Mouse (Mus musculus): ENCODE results near the gene Trpv6. TPM values are rescaled to one million over a fixed set of nuclear protein-coding genes. Genes with fewer than 3 reads are reported as not detected.

The Trpv6 gene
- polyA plus RNA-seq (2015; fragmentation: Nextera tagmentation; extraction: Ambion mirVana), result 0.65 and 0.81 TPM in 2 replicates

GRCm38 (mm10) chr6:41636178-41636577 lies at the start of gene Trpv6:
Gene Trpv6 (minus strand): TSS chr6:41636405.
- ATAC-seq (ENCODE audit: low read depth), result no peak
- WGBS, result 26% methylated on average over 5 of the region's 5 CpGs
- H3K4me3 ChIP-seq, result no peak within 1 kb of the TSS

GRCm38 (mm10) chr6:41685596-41685995 lies 49.4 kb upstream of the Trpv6 start:
- 73% methylated on average over 3 of the region's 3 CpGs for WGBS
- Histone ChIP-seq H3K36me3 (no peaks in the 10 kb centered on the region), H3K9me3 (no peaks in the 10 kb centered on the region), H3K4me3 (no peak overlapping the region), H3K4me1 (replicated peaks) (no peaks in the 10 kb centered on the region), H3K27ac (replicated peaks) (no peak overlapping the region), H3K27me3 (no peaks in the 10 kb centered on the region), H3K4me2 (no peak overlapping the region), H3K9ac (no peak overlapping the region)
- ATAC-seq (ENCODE audit: low read depth), result no peak

More at GRCm38 (mm10) chr6:41636178-41636577, at the start of gene Trpv6:
- Histone ChIP-seq H3K27me3 (no peaks in the 10 kb centered on the region), H3K36me3 (no peaks in the 10 kb centered on the region), H3K9ac (no peak within 1 kb of the TSS), H3K4me2 (no peak within 1 kb of the TSS), H3K9me3 (no peaks in the 10 kb centered on the region), H3K4me1 (replicated peaks) (no peaks in the 10 kb centered on the region), H3K27ac (replicated peaks) (no peak within 1 kb of the TSS)

GRCm38 (mm10) chr6:41684911-41685310 lies 48.7 kb upstream of the Trpv6 start:
- no peaks in the 10 kb centered on the region for H3K9me3 ChIP-seq
- H3K9ac ChIP-seq, result no peak overlapping the region
- 93% methylated on average over 5 of the region's 5 CpGs for WGBS
- H3K36me3 ChIP-seq, result no peaks in the 10 kb centered on the region
- H3K4me2 ChIP-seq, result no peak overlapping the region
- no peaks in the 10 kb centered on the region for H3K4me1 ChIP-seq (replicated peaks)
- H3K4me3 ChIP-seq, result no peak overlapping the region
- no peaks in the 10 kb centered on the region for H3K27me3 ChIP-seq
- ATAC-seq (ENCODE audit: low read depth), result no peak
- no peak overlapping the region for H3K27ac ChIP-seq (replicated peaks)

GRCm38 (mm10) chr6:41684131-41684530 lies 47.9 kb upstream of the Trpv6 start, which contains the start of gene Llcfc1:
Gene Llcfc1 (plus strand): TSS chr6:41684431.
- H3K9me3 ChIP-seq, result no peaks in the 10 kb centered on the region
- no peaks in the 10 kb centered on the region for H3K4me1 ChIP-seq (replicated peaks)
- no peak within 1 kb of the TSS for H3K4me3 ChIP-seq
- no peak within 1 kb of the TSS for H3K27ac ChIP-seq (replicated peaks)
- no peak within 1 kb of the TSS for H3K4me2 ChIP-seq
- no peak within 1 kb of the TSS for H3K9ac ChIP-seq
- no peaks in the 10 kb centered on the region for H3K36me3 ChIP-seq
- no peak for ATAC-seq (ENCODE audit: low read depth)
- H3K27me3 ChIP-seq, result no peaks in the 10 kb centered on the region
- 84% methylated on average over 2 of the region's 2 CpGs for WGBS

- Histone ChIP-seq H3K27ac (replicated peaks) (no peak overlapping the region), H3K36me3 (no peaks in the 10 kb centered on the region), H3K4me1 (replicated peaks) (no peaks in the 10 kb centered on the region), H3K9me3 (no peaks in the 10 kb centered on the region), H3K27me3 (no peaks in the 10 kb centered on the region), H3K9ac (no peak overlapping the region), H3K4me3 (no peak overlapping the region), H3K4me2 (no peak overlapping the region)
- ATAC-seq (ENCODE audit: low read depth), result no peak
- WGBS, result 74% methylated on average over 5 of the region's 5 CpGs
Observed at GRCm38 (mm10) chr6:41681656-41682055, 45.5 kb upstream of the Trpv6 start.

GRCm38 (mm10) chr6:41680669-41681068 lies 44.5 kb upstream of the Trpv6 start, which contains the start of gene Trpv5:
Gene Trpv5 (minus strand): TSS chr6:41680769.
- H3K27me3 ChIP-seq, result no peaks in the 10 kb centered on the region
- H3K36me3 ChIP-seq, result no peaks in the 10 kb centered on the region
- 69% methylated on average over 1 of the region's 1 CpGs for WGBS
- no peak within 1 kb of the TSS for H3K4me3 ChIP-seq
- no peaks in the 10 kb centered on the region for H3K9me3 ChIP-seq
- no peak within 1 kb of the TSS for H3K27ac ChIP-seq (replicated peaks)
- H3K4me2 ChIP-seq, result no peak within 1 kb of the TSS
- no peaks in the 10 kb centered on the region for H3K4me1 ChIP-seq (replicated peaks)
- ATAC-seq (ENCODE audit: low read depth), result no peak
- no peak within 1 kb of the TSS for H3K9ac ChIP-seq

DNA sequence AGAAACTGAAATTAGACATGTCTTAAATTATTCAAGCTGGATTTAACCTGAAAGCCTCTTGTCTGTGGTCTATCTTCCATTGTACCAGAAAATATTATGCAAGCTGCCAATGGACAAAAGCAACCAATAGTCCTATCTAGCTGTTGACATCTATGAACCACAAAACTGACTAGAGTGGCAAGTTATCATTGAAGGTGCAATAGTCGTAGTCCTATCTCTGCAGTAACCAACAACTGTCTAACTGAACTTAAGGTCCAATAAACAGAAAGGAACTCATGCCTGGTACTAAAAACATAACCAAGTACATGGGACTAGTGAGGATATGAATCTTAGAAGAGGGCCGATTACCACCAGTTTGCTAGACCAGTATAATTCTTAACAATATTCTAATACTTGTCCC lies 40.3 kb upstream of the Trpv6 start:
- H3K27ac ChIP-seq (replicated peaks), result no peak overlapping the region
- H3K27me3 ChIP-seq, result no peaks in the 10 kb centered on the region
- H3K4me1 ChIP-seq (replicated peaks), result no peaks in the 10 kb centered on the region
- 90% methylated on average over 2 of the region's 2 CpGs for WGBS
- H3K9me3 ChIP-seq, result no peaks in the 10 kb centered on the region
- no peak for ATAC-seq (ENCODE audit: low read depth)
- no peaks in the 10 kb centered on the region for H3K36me3 ChIP-seq
- no peak overlapping the region for H3K9ac ChIP-seq
- H3K4me3 ChIP-seq, result no peak overlapping the region
- no peak overlapping the region for H3K4me2 ChIP-seq

GRCm38 (mm10) chr6:41662320-41662719 lies 26.1 kb upstream of the Trpv6 start:
- Histone ChIP-seq H3K4me2 (no peak overlapping the region), H3K9me3 (no peaks in the 10 kb centered on the region), H3K4me3 (no peak overlapping the region), H3K4me1 (replicated peaks) (no peaks in the 10 kb centered on the region), H3K9ac (no peak overlapping the region), H3K36me3 (no peaks in the 10 kb centered on the region), H3K27me3 (no peaks in the 10 kb centered on the region), H3K27ac (replicated peaks) (no peak overlapping the region)
- ATAC-seq (ENCODE audit: low read depth), result no peak
- WGBS, result 28% methylated on average over 2 of the region's 2 CpGs

- no peak overlapping the region for H3K9ac ChIP-seq
- H3K4me3 ChIP-seq, result no peak overlapping the region
- H3K27ac ChIP-seq (replicated peaks), result no peak overlapping the region
- H3K9me3 ChIP-seq, result no peaks in the 10 kb centered on the region
- H3K36me3 ChIP-seq, result no peaks in the 10 kb centered on the region
- no peak overlapping the region for H3K4me2 ChIP-seq
- WGBS, result 80% methylated on average over 1 of the region's 1 CpGs
- H3K4me1 ChIP-seq (replicated peaks), result no peaks in the 10 kb centered on the region
- no peaks in the 10 kb centered on the region for H3K27me3 ChIP-seq
- no peak for ATAC-seq (ENCODE audit: low read depth)
Observed at GRCm38 (mm10) chr6:41658487-41658886, 22.3 kb upstream of the Trpv6 start.

DNA sequence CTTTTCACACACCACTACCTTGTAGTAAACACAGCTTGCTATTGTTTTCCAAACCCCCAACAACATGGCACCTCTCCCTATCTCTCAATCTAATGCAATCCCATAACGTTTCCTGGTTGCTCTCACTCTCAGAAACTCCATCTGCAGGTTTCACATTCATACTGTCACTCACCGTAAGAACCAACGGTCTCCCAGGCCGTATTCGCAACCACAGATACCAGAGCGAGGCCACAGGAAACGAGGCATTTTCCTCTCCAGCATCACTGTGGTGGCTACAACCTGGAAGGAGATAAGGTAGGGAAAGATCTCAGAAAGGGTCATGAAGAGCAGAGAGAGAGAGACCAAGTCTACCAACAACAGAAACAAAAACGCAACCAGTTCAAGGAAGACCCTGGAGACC lies 18.4 kb upstream of the Trpv6 start:
- Histone ChIP-seq H3K9me3 (no peaks in the 10 kb centered on the region), H3K36me3 (no peaks in the 10 kb centered on the region), H3K4me3 (no peak overlapping the region), H3K4me2 (no peak overlapping the region), H3K27ac (replicated peaks) (no peak overlapping the region), H3K9ac (no peak overlapping the region), H3K27me3 (no peaks in the 10 kb centered on the region), H3K4me1 (replicated peaks) (no peaks in the 10 kb centered on the region)
- ATAC-seq (ENCODE audit: low read depth), result no peak
- 89% methylated on average over 8 of the region's 8 CpGs for WGBS

GRCm38 (mm10) chr6:41653173-41653572 lies 17.0 kb upstream of the Trpv6 start:
- Histone ChIP-seq H3K4me1 (replicated peaks) (no peaks in the 10 kb centered on the region), H3K36me3 (no peaks in the 10 kb centered on the region), H3K27ac (replicated peaks) (no peak overlapping the region), H3K4me2 (no peak overlapping the region), H3K27me3 (no peaks in the 10 kb centered on the region), H3K9me3 (no peaks in the 10 kb centered on the region), H3K9ac (no peak overlapping the region), H3K4me3 (no peak overlapping the region)
- WGBS, result 91% methylated on average over 5 of the region's 5 CpGs
- no peak for ATAC-seq (ENCODE audit: low read depth)

DNA sequence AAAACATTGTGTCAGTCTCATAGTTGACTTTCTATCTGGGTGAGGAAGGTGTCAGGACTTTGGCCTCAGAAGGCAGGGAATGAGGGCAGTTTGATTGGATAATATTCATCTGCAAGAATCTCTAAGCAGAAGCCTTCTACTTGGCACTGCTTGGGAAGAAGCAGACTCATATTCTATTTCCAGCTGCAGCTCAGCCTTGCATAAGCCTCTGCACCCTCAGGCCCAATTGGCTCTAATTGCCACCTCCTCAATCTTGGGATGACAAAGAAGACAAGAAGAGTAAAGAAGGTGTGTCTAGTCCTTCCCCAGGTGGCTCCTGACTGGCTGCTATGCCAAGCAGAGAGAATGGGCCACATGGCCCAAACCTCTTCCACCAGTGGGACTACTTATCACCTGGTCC lies 10.5 kb upstream of the Trpv6 start:
- Histone ChIP-seq H3K4me2 (no peak overlapping the region), H3K9ac (no peak overlapping the region), H3K36me3 (no peaks in the 10 kb centered on the region), H3K4me3 (no peak overlapping the region), H3K4me1 (replicated peaks) (no peaks in the 10 kb centered on the region), H3K27ac (replicated peaks) (no peak overlapping the region), H3K9me3 (no peaks in the 10 kb centered on the region), H3K27me3 (no peaks in the 10 kb centered on the region)
- ATAC-seq (ENCODE audit: low read depth), result no peak

DNA sequence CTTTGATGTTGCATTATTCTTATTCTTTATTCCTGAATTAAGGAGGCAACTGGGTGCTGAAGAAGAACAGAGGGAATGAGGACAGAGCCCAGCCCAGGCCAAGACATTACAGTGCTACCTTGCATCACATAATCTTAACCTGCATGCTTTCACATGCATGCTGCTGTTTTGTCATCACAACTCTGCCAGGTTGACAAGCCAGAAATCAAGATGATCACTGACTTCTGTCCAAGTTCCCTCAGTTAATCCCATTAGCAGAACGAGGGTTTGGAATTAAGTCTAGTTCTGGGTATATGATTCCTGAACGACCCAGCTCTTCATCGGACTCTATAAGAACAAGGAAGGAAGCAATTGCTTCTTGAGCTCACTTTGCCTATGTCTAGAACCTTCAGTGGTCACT lies 10.0 kb upstream of the Trpv6 start:
- Histone ChIP-seq H3K36me3 (no peaks in the 10 kb centered on the region), H3K4me2 (no peak overlapping the region), H3K27ac (replicated peaks) (no peak overlapping the region), H3K4me1 (replicated peaks) (no peaks in the 10 kb centered on the region), H3K9me3 (no peaks in the 10 kb centered on the region), H3K4me3 (no peak overlapping the region), H3K9ac (no peak overlapping the region), H3K27me3 (no peaks in the 10 kb centered on the region)
- no peak for ATAC-seq (ENCODE audit: low read depth)
- WGBS, result 88% methylated on average over 3 of the region's 3 CpGs

All from neural tube, embryonic 13.5 days (tissue).